Mouse (Mus musculus) urinary bladder, adult 18-20 months (tissue): ENCODE data around the gene Olfr1358.

Source experiments
- DNase-seq, 2 experiments: peaks; one replicate each; pipeline ENCODE4 v3.0.0; 2022; ENCODE audit warnings: low spot score in 2 of 2, mixed read lengths in 2 of 2

Gene Olfr1358

GRCm38 (mm10) chr10:78569686-78570085, 52.5 kb downstream of the Olfr1358 start:
- no peak for DNase-seq
